In the genomic region with DNA sequence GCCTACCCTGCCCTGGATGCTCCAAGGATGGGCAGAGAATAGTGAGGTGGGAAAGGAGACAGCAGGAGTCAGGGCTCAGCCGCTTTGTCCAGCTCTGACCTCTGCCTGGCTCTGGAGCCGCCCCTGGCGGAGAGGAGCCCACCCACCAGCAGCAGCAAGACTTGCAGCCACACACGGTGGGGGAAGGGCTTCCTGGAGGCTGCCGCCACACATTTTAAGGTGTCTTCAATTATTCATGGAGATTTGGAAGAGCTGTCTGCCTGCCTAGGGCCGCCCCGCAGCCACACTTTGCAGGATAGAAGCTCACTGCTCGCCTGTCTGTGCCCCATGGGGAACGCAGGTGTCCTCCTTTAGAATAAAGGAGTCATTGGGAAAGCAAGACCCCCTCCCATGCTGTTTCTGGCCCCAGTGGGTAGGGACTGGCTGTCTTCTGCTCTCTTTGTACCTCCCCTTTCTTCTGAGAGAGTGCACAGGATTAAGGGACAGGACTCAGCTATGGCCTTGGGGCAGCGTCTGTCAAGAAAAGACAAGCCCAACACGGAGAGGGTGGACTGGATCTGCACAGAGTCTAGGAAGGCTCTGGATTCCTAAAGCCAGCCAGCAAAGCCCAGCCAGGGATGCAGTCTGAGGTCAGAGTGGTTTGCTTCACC, we compare ENCODE assay signal across 13 mouse cellular contexts.
DNase-seq lines count a peak whose midpoint lies in the region; ATAC-seq and TF ChIP-seq lines count a peak whose summit lies in the region.
"Had no signal": no experiment of that assay in that cellular context is flagged by ENCODE, and none has a peak within 500 bp of the region (broad histone marks: within the 10 kb centered on the region; RNA-seq: fewer than 3 reads in every experiment).

No protein-coding gene starts in this region.

- peak; percentile 21 for DNase-seq in NIH3T3 (ENCODE audit: low read depth)
- DNase-seq in embryonic facial prominence, embryonic 11.5 days (ENCODE audit: low spot score), result peak; percentile 57
- peak; percentile 57 for DNase-seq in neural tube, embryonic 10.5 days (ENCODE audit: extremely low spot score, low spot score)
- DNase-seq in T-cell, adult 2 months (ENCODE audit: low spot score), result no peak
- no peak for DNase-seq in thymus, adult 2 months
- DNase-seq: adrenal gland, postnatal 36 days; kidney, postnatal 14 days; right cerebral cortex, postnatal 4 days had no signal

- TF ChIP-seq CTCF in thymus, adult 2 months (IDR thresholded peaks at IDR 0.05; ENCODE audit: borderline replicate concordance, control insufficient read depth, extremely low read depth, insufficient read depth, low read length, poor library complexity), result no peak

- no peak for TF ChIP-seq POLR2A in thymus, adult 2 months (IDR thresholded peaks at IDR 0.05; ENCODE audit: control insufficient read depth, extremely low read depth, insufficient read depth, low read length, poor library complexity)

- WGBS in embryonic facial prominence, embryonic 11.5 days, result 1% methylated on average over 11 of the region's 11 CpGs
- 9% methylated on average over 11 of the region's 11 CpGs for WGBS in hindbrain, embryonic 15.5 days
- 23% methylated on average over 11 of the region's 11 CpGs for WGBS in intestine, embryonic 15.5 days
- 27% methylated on average over 11 of the region's 11 CpGs for WGBS in thymus, adult 2 months

- ATAC-seq in embryonic facial prominence, embryonic 11.5 days (replicated peaks; ENCODE audit: insufficient number of reproducible peaks, low FRiP score, low TSS enrichment, low read depth), result peak; percentile 30; the same call in 1 of the 2 replicates
- ATAC-seq in hindbrain, embryonic 15.5 days (ENCODE audit: low FRiP score, low read depth), result peak; percentile 33; the same call in 1 of the 2 replicates
- no peak for ATAC-seq in intestine, embryonic 15.5 days
- ATAC-seq in CD4-positive, CD25-positive, alpha-beta regulatory T cell, adult 4 months, result no peak

- no peak overlapping the region for H3K27ac ChIP-seq in embryonic facial prominence, embryonic 11.5 days (replicated peaks; ENCODE audit: low read depth, low read length)
- H3K27ac ChIP-seq in hindbrain, embryonic 15.5 days (replicated peaks), result no peak overlapping the region
- no peak overlapping the region for H3K27ac ChIP-seq in intestine, embryonic 15.5 days
- no peak overlapping the region for H3K27ac ChIP-seq in thymus, adult 2 months (ENCODE audit: control insufficient read depth, insufficient read depth, low read length)
- H3K27ac ChIP-seq: left cerebral cortex, adult 2 months had no signal

- no peaks in the 10 kb centered on the region for H3K36me3 ChIP-seq in embryonic facial prominence, embryonic 11.5 days (replicated peaks; ENCODE audit: control insufficient read depth, insufficient read depth, low read depth, low read length)
- no peaks in the 10 kb centered on the region for H3K36me3 ChIP-seq in hindbrain, embryonic 15.5 days
- no peaks in the 10 kb centered on the region for H3K36me3 ChIP-seq in intestine, embryonic 15.5 days
- H3K36me3 ChIP-seq in thymus, adult 2 months (ENCODE audit: control insufficient read depth, insufficient read depth, low read length), result no peaks in the 10 kb centered on the region

- peaks cover 13% of the 10 kb centered on the region for H3K4me1 ChIP-seq in embryonic facial prominence, embryonic 11.5 days (ENCODE audit: control insufficient read depth, insufficient read depth, low read length)
- peaks cover 41% of the 10 kb centered on the region for H3K4me1 ChIP-seq in hindbrain, embryonic 15.5 days (replicated peaks)
- H3K4me1 ChIP-seq in intestine, embryonic 15.5 days (replicated peaks), result peaks cover 16% of the 10 kb centered on the region
- H3K4me1 ChIP-seq in thymus, adult 2 months (replicated peaks; ENCODE audit: control insufficient read depth, insufficient read depth, low read length), result no peaks in the 10 kb centered on the region

- H3K27me3 ChIP-seq in embryonic facial prominence, embryonic 11.5 days (ENCODE audit: control insufficient read depth, insufficient read depth, low read length), result 0 out of 2 replicates have a peak, but pooled peaks cover 2% of the 10 kb centered on the region
- no peaks in the 10 kb centered on the region for H3K27me3 ChIP-seq in hindbrain, embryonic 15.5 days
- no peaks in the 10 kb centered on the region for H3K27me3 ChIP-seq in intestine, embryonic 15.5 days (replicated peaks)
- no peaks in the 10 kb centered on the region for H3K27me3 ChIP-seq in thymus, adult 2 months (ENCODE audit: control insufficient read depth, insufficient read depth, low read length)

- H3K9me3 ChIP-seq in embryonic facial prominence, embryonic 11.5 days (replicated peaks; ENCODE audit: control insufficient read depth, low read length), result no peaks in the 10 kb centered on the region
- no peaks in the 10 kb centered on the region for H3K9me3 ChIP-seq in hindbrain, embryonic 15.5 days
- H3K9me3 ChIP-seq in intestine, embryonic 15.5 days, result no peaks in the 10 kb centered on the region

- H3K4me2 ChIP-seq in embryonic facial prominence, embryonic 11.5 days (ENCODE audit: low read depth, low read length), result no peak overlapping the region
- no peak overlapping the region for H3K4me2 ChIP-seq in hindbrain, embryonic 15.5 days
- H3K4me2 ChIP-seq in intestine, embryonic 15.5 days (replicated peaks), result no peak overlapping the region

- H3K9ac ChIP-seq in embryonic facial prominence, embryonic 11.5 days (replicated peaks; ENCODE audit: low read length), result no peak overlapping the region
- H3K9ac ChIP-seq in hindbrain, embryonic 15.5 days, result 0 out of 2 replicates have a peak overlapping the region, but pooled peaks have one; percentile 2
- no peak overlapping the region for H3K9ac ChIP-seq in intestine, embryonic 15.5 days

- H3K4me3 ChIP-seq in embryonic facial prominence, embryonic 11.5 days (ENCODE audit: low read depth, low read length), result no peak overlapping the region
- no peak overlapping the region for H3K4me3 ChIP-seq in hindbrain, embryonic 15.5 days
- no peak overlapping the region for H3K4me3 ChIP-seq in intestine, embryonic 15.5 days (replicated peaks)
- no peak overlapping the region for H3K4me3 ChIP-seq in thymus, adult 2 months (ENCODE audit: control insufficient read depth, insufficient read depth, low read length)
- H3K4me3 ChIP-seq: left cerebral cortex, adult 2 months; myocyte had no signal

Comparison
In these comparisons a context has a peak if more than half of its experiments do, and no peak if none do; other contexts are left out.
1. DNase-seq: peak in NIH3T3 (single experiment), embryonic facial prominence, embryonic 11.5 days (single experiment) and neural tube, embryonic 10.5 days (single experiment); none in T-cell, adult 2 months (single experiment) and thymus, adult 2 months (single experiment).
2. ATAC-seq: peak in embryonic facial prominence, embryonic 11.5 days (single experiment) and hindbrain, embryonic 15.5 days (single experiment); none in intestine, embryonic 15.5 days (single experiment) and CD4-positive, CD25-positive, alpha-beta regulatory T cell, adult 4 months (single experiment).